Mouse (Mus musculus) heart, postnatal 36 days (tissue): ENCODE data around the gene Pitpnc1. TPM values are rescaled to one million over a fixed set of nuclear protein-coding genes. Genes with fewer than 3 reads are reported as not detected.
"Not testable (repeated sequence)": the region's sequence is repeated elsewhere in the genome, so short reads cannot be mapped to it uniquely, and the experiment has no call there.

Experiments
- DNase-seq, 2 experiments: peaks; one replicate each; pipeline ENCODE4 v3.0.0; 2021 to 2022
- intact Hi-C: fragments of 180-260 bp; cut with DNase I; formaldehyde crosslinking; loops from one replicate; pipeline ENCODE4 v1.15.1; 2025
- total RNA-seq, 2 experiments: library from RNA; stranded (reverse); gene quantifications; 2 replicates each; pipeline ENCODE4 v1.2.3; 2021

Gene Pitpnc1
- total RNA-seq: 10 to 100 TPM; 60.7 to 68.4 TPM

GRCm38 (mm10) chr11:107470521-107471041 is at the start of gene Pitpnc1:
TSS of gene Pitpnc1 (minus strand) at chr11:107470699.
- intact Hi-C loops: loop anchor here (1.0 to 5.0 kb wide), 3 partner anchors 134 to 278 kb away; no protein-coding TSS in a partner anchor
- DNase-seq: peak; percentile 87 to 89

- no peak for DNase-seq
- intact Hi-C loops: loop anchor here (10.0 kb wide), 3 partner anchors 56 to 466 kb away; no protein-coding TSS in a partner anchor
These were observed 48.3 kb upstream of the Pitpnc1 start for GRCm38 (mm10) chr11:107518645-107519429.

DNA sequence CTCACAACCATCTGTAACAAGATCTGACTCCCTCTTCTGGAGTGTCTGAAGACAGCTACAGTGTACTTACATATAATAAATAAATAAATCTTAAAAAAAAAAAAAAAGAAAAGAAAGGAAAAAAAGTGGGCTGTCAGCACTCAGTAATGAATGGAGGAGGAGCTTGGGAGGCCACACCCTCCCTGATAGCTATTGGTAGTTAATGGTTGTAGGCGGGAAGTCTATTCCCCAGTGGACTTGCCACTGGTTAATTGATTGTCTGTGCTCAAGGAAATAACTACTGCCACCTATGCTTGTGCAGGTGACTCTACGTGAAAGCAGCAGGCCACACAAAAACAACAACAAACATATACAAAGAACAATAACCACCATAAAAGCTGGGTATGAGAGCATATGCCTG is 45.9 kb upstream of the Pitpnc1 start:
- no peak for DNase-seq
- intact Hi-C loops: loop anchor here (10.0 kb wide), 3 partner anchors 58 to 468 kb away; no protein-coding TSS in a partner anchor

DNA sequence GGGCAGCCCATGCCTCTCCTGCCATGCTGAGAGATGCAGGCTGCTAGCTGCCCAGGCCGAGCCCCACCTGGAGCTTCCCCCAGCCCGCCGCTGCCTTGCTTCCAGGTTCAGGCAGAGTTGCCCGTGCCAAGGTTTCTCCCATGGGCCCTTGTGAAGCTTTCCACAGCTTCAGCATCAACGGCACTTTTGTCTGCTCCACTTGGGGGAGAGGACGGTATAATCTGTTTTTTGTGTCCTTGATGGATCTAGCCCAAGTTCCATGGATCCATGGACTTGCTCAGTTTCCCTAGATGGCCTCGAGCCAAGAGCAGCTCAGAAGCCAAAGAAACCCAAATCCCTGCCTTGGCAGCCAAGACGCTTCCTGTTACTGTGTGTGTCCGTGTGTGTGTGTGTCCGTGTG is 42.5 kb upstream of the Pitpnc1 start:
- peak; percentile 7 to 22 for DNase-seq
- intact Hi-C loops: loop anchor here (2.0 to 10.0 kb wide), 4 partner anchors 62 to 472 kb away; no protein-coding TSS in a partner anchor

DNA sequence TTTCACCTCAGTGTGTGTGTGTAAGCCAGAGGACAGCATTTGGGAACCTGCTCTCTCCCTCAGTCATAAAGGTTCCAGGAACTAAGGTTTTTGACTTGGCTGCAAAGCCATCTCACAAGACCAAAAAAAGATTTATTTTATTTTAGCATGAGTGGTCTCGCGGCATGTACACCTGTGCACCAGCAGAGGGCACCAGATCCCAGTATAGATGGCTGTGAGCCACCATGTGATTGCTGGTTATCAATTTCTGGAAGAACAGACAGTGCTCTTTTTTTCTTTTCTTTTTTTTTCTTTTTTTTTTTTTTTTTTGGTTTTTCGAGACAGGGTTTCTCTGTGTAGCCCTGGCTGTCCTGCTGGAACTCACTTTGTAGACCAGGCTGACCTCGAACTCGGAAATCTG is 41.5 kb upstream of the Pitpnc1 start:
- peak; percentile 64 to 77 for DNase-seq
- intact Hi-C loops: loop anchor here (2.0 to 10.0 kb wide), 4 partner anchors 63 to 473 kb away; no protein-coding TSS in a partner anchor

GRCm38 (mm10) chr11:107510362-107511269 is 40.1 kb upstream of the Pitpnc1 start:
- intact Hi-C loops: loop anchor here (10.0 kb wide), 3 partner anchors 64 to 474 kb away; no protein-coding TSS in a partner anchor
- DNase-seq: peak; percentile 25 to 39

DNA sequence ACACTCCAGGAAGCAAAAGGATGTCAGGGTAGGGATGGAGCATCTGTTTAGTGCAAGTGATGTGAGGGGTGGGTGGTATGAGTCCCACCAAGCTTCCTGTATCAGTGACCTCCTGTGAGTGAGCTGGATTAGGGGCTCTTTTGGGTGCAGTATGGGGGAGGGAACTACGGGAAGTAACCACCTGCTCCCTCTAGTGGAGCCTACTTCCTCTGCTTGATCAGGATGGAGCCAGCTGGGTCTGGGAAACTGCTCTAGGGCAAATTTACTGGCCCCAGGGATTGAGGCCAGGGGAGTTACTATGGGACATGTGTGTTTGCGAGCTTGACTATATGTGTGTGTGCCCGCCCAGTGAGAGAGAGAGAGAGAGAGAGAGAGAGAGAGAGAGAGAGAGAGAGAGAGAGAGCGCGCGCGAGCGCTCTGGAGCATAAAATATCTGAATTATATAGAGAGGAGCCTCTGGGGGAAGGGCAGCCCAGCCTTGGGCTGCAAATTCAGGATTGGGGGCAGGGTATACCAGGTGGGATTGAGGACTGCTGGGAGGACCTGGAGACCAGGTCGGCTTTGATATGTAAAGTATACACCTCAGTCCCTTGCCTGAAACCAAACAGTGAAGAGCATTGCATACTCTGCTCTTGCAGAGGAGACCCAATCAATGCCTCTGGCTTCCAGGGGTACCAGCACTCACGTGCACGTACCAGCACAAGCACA is 39.3 kb upstream of the Pitpnc1 start:
- intact Hi-C loops: loop anchor here (10.0 kb wide), 3 partner anchors 65 to 475 kb away; no protein-coding TSS in a partner anchor
- no peak for DNase-seq

DNA sequence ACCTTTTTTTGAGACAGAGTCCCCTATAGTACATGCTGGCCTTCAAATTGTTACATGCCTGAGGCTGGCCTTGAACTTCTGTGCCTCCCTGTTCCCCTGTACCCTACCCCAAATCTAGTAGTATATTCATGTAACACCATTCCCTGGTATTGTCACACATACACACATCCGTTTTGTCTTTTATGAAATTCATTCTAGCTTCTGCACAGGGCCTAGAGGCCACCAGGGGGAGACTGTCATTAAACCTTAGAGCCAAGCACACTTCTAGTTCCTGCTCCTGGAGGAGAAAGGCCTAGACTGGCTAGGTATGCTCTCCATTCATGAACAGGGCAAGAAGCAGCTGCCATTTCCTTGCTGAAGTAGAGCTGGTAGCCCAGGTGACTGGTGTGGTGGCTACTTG is 35.8 kb upstream of the Pitpnc1 start:
- peak in 1 of 2 experiments; percentile 4 for DNase-seq
- intact Hi-C loops: no loop called here

- DNase-seq, intact Hi-C loops: not testable (repeated sequence)
These were observed 33.9 kb upstream of the Pitpnc1 start for GRCm38 (mm10) chr11:107504364-107504763.

DNA sequence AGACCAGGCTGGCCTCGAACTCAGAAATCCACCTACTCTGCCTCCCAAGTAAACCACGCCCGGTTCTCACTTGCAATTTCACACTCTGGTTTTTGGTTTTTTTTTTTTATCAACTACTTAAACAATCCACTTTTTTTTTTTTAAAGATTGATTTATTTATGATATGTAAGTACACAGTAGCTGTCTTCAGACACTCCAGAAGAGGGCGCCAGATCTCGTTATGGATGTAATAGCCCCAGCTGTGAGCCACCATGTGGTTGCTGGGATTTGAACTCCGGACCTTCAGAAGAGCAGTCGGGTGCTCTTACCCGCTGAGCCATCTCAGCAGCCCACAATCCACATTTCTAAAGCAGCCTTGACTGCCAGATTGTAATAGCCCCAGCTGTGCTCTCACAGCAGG is 32.3 kb upstream of the Pitpnc1 start:
- DNase-seq: no peak
- intact Hi-C loops: no loop called here

DNA sequence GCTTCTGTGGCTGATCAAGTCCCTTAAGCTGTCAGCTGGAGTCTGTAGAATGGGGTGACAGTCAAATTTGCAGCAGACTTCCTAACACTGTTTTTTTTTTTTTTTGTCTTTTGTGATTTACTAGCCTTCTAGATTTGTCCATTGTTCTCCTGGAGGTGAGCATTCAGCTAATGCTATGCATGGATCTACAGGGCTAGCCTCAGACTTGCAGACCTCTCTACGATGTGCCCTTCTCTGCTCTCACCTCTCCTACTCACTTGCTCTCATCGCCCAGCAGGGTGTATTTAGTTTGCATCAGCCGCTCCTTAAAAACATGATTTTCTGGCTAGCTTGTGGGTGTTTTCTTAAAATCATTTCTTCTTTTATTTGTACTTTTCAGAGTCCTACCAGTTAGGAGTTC is 13.8 kb upstream of the Pitpnc1 start:
- intact Hi-C loops: no loop called here
- no peak for DNase-seq

DNA sequence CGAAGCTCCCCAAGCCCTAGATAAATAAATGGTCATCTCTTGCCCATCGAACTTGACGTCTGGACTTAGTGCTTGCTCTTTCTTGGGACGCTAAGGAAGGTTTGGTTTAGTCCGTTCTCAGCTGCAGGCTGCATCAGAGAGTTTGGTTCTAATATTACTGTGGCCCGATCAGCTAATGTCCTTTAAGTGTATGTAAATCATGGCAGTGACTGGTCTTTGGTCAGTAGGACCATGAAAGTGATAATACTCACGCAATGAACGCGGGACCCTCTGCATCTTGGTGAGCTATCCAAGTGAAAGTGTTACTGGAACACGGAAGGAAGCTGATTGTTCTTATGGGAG is 9.3 kb upstream of the Pitpnc1 start:
- intact Hi-C loops: no loop called here
- DNase-seq: no peak

DNA sequence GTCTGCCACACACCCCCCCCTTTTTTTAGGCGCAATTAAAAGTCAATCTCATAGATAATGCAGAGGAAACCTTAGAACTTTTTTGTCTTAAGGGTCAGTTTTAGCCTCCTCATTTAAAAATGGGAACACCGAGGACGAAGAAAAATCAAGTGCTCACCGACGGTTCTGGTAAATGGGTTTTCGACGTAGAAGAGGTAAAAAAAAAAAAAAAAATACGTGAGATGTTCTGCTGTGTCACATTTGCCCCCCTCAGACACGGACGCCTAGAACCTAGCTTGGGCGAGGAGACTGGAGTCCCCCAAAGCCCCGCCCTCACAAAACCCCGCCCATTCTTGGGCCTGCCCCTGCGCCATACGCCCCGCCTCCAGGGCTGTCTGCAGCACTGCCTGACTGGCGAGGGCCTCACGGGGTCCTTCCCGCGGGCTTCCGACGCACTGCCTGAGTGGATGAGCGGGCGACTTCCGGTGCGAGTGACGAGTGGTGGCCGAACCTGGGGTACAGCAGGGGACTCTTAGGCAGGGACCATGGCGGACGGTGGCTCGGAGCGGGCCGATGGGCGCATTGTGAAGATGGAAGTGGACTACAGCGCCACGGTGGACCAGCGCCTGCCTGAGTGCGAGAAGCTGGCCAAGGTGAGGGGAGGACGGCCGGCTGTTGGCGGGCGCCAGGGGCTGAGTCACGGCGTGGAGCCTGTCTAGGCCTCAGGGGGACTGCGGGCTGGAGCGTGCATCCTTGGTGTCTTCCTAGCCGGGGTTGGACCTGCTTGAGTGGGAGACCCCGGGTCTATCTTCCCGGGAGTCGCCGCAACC is 8.8 kb upstream of the Pitpnc1 start, which contains the start of gene Psmd12:
Psmd12 (plus strand) TSS at position 432 of the 809 bp plus-strand sequence.
- intact Hi-C loops: no loop called here
- DNase-seq: peak; percentile 97

DNA sequence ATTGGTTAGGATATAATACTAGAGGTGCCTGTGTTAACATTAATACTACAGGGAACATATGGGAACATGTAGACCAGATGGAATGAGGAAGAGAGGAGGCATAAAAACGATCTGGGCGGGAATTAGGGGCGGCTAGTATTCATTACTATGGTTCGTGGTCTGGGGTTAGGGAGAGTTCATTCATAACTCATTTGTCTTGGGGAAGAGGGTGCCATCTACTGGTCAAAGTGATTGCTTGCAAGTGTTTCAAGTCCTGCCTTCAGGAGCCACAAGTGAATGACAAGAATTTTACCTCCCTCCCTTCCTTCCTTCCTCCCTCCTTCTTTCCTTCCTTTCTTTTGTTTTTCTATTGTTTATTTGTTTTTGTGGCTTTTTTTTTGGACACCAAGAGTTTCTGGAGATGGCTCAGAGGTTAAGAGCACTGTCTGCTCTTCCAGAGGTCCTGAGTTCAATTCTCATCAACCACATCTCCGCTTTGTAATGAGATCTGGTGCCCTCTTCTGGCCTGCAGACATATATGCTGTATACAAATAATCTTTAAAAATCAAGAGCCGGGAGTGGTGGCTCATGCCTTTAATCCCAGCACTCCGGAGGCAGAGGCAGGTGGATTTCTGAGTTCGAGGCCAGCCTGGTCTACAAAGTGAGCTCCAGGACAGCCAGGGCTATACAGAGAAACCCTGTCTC is 2.8 kb upstream of the Pitpnc1 start:
- intact Hi-C loops: loop anchor here (1.0 to 5.0 kb wide), 2 partner anchors 197 to 281 kb away; no protein-coding TSS in a partner anchor
- peak; percentile 27 to 52 for DNase-seq

- intact Hi-C loops: loop anchor here (5.0 kb wide), 1 partner anchor 280 kb away; no protein-coding TSS in a partner anchor
- no peak for DNase-seq
These were observed 1.8 kb upstream of the Pitpnc1 start for GRCm38 (mm10) chr11:107472304-107472703.

DNA sequence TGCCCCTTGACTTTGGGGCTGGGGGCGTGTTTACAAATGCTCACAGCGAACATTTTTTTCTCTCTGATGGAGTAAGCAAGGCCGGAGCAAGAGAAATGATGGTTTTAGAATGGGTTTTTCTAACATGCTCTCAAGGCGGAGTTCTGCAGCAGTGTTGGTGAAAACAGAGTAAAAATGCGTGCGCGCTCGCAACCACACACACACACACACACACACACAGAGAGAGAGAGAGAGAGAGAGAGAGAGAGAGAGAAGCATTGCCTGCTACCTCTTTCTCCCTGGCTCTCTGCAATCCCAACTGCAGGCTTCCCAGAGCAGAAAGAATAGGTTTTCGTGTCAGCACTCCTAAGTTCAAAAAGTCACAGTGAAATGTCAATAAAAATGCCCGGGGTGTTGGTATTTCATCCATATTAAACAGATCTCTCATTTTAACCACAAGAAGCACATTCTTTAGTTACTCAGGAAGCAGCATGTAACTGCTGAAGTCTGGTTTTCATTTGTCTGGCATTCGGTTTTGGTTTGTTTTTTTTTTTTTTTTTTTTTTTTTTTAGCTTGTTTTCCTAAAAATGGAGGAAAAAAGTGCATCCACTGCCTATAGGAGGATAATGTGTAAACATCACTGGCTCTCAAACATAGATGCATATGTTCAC is 697 bp upstream of the Pitpnc1 start:
- no peak for DNase-seq
- intact Hi-C loops: loop anchor here (2.0 to 5.0 kb wide), 2 partner anchors 134 to 279 kb away; no protein-coding TSS in a partner anchor

DNA sequence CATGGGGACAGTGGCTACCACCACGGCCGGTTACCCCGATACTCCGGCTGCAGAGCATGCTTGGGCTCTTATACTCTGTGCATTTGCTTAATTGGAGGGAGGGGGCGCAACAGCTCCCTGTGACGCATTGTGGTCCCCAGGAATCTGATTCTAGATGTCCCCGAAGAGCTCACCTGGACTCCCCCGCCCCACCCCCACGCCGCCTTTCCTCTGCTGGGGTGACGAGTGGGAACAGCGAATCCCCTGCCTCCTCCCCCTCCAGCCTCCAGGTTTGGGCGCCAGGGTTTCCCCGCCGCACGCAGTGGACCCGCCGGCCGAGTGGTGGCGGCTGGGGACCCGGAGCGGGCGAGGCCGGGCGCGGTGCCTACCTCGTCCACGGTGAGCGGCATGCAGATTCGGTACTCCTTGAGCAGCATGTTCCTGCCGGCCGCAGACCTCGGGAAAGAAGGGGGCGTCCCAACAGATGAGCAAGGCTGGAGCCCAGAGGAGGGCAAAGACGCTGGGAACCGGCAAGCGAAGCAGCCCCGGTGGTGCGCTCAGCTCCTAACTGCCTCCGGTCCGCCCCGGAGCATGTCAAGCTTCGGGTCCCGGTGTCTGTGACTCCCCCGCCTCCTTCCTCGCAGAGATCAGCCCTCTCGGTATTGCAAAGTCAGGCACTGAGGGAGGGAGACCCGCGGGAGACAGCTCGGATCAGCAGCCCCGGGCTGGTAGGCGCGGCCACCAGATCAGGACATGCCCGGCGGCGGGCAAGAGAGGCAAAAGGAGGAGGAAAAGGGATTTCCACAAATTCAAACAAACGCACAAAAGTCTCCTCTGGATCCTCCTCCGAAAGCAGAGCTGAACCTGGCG is 752 bp downstream of the Pitpnc1 start:
- intact Hi-C loops: loop anchor here (1.0 to 5.0 kb wide), 7 partner anchors 19 to 277 kb away; no protein-coding TSS in a partner anchor
- DNase-seq: peak; percentile 67 to 80
